Mouse (Mus musculus): ENCODE measurements around the gene Tcf7l2. TPM values are rescaled to one million over a fixed set of nuclear protein-coding genes. Genes with fewer than 3 reads are reported as not detected.

Gene Tcf7l2
- total and polyA plus RNA-seq, 3 experiments = not detected

DNA sequence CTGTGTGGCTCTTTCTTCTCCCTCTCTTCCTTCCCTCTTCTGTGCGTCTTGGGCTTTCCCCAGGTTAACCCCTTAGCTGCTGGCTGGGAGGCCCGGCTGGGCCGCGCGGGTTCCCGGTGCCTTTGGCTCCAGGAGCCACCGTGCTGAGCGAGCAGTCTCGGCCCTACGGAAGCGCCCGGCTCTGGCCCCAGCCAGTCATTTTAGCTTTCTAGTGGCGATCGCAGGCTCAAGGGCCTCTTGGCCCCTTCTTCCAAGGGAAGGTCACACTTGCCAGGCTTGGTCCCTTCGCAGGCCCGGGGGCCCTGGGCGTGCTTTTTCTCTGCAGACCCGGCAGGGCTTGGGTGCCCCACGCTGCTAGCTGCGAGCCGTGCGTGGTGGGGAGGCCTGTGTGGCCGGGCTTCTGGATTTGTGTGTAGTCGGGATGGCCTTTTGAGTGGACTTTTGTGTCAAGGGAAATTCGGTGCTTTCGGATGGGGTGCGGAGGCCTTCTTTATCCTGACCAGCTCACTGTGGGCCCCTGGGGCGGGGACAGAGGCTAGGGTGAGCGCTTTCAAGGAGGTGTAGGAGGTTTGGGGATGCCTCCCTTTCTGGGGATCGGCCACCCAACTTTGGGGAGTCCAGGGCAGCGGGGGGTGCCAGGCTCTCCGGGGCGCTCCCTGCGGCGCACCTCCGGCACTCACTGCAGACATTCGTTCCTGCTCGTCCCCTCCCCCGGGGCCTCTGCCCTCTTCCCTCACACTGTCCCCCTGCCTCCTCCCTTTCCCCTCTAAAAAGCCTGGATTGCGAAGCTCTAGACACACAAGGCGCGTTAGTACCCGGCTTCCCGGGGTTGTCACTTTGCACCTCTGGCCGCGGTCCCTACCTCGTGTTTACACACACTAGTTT lies 2.2 kb downstream of the Tcf7l2 start:
- no peak for DNase-seq (ENCODE audit: extremely low read depth)
- no peaks in the 10 kb centered on the region for H3K79me2 ChIP-seq (replicated peaks; ENCODE audit: control insufficient read depth, extremely low read depth, insufficient read depth, poor library complexity, severe bottlenecking)
- dilution Hi-C loops (cut with MboI; ENCODE audit: extremely low pct_ligation_motif_present, extremely low pct_unique_long_range_greater_than_20kb, low sequenced_read_pairs) = no loop called here
- H3K27ac ChIP-seq (ENCODE audit: insufficient read depth, low read depth) = no peak overlapping the region
- in situ Hi-C loops (cut with MboI; ENCODE audit: low pct_ligation_motif_present, low pct_unique_long_range_greater_than_20kb, low sequenced_read_pairs) = no loop called here
- TF ChIP-seq POLR2A (IDR thresholded peaks at IDR 0.05; ENCODE audit: low read depth, low read length) (no peak), IRF4 (IDR thresholded peaks at IDR 0.05; ENCODE audit: low read depth, low read length) (no peak), E2F4 (IDR thresholded peaks at IDR 0.05; ENCODE audit: insufficient replicate concordance, low read depth, low read length) (no peak), USF1 (IDR thresholded peaks at IDR 0.05; ENCODE audit: low read depth, low read length) (no peak), MXI1 (IDR thresholded peaks at IDR 0.05; ENCODE audit: low read depth, low read length) (no peak), ZMIZ1 (IDR thresholded peaks at IDR 0.05; ENCODE audit: low read depth, low read length) (no peak), EP300 (IDR thresholded peaks at IDR 0.05; ENCODE audit: low read length) (no peak)
- H3K9me3 ChIP-seq (replicated peaks; ENCODE audit: low read length) = peaks cover 16% of the 10 kb centered on the region
- H3K4me3 ChIP-seq (replicated peaks in 1 of 3; ENCODE audit: low read depth in 2 of 3, low read length in 2 of 3, poor library complexity in 1 of 3) = no peak overlapping the region
- no peaks in the 10 kb centered on the region for H3K36me3 ChIP-seq (replicated peaks in 1 of 2; ENCODE audit: control insufficient read depth in 1 of 2, insufficient read depth in 1 of 2, low read length in 1 of 2)
- peaks cover 26% of the 10 kb centered on the region for H3K27me3 ChIP-seq (replicated peaks)
- no peaks in the 10 kb centered on the region for H3K4me1 ChIP-seq (ENCODE audit: control insufficient read depth in 1 of 2, insufficient read depth in 2 of 2)
- H3K4me2 ChIP-seq (ENCODE audit: insufficient read depth, low read depth, poor library complexity, severe bottlenecking) = no peak overlapping the region
- no peak overlapping the region for H3K9ac ChIP-seq (ENCODE audit: insufficient read depth, low read depth)

DNA sequence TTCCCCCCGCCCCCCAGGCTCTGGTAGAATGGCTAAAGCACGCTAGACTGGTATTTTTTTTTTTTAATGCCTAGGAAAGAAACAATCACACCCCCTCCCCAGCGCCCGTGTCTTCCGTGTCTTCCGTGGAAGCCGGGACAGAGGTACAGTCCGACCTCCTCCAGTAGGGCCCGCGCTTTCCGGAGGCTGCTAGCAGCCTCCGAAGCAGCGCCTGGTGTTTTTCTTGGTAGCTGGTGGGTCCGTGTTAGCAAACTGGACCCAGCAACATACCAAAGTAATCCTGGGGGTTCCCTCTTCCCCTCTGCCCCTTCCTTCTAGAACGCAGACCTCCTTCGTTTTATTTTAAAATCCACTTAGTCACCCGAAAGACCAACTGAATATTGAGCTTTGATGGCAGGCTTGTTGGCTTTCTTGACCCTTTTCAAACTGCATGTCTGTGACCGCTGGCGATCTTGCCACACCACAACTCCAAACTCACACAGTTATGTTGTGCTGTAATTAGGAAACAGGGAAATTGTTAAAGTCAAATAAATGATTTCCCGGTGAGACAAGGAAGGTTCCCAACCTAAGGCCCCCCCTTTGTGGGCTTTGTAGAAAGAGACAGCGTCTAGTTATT lies 3.1 kb downstream of the Tcf7l2 start:
- H3K9me3 ChIP-seq (replicated peaks; ENCODE audit: low read length) = peaks cover 16% of the 10 kb centered on the region
- no peak for TF ChIP-seq EP300 (IDR thresholded peaks at IDR 0.05; ENCODE audit: low read length)
- no peak for TF ChIP-seq MXI1 (IDR thresholded peaks at IDR 0.05; ENCODE audit: low read depth, low read length)
- no peak for TF ChIP-seq NELFE (IDR thresholded peaks at IDR 0.05; ENCODE audit: low read depth, low read length)
- TF ChIP-seq MAX (IDR thresholded peaks at IDR 0.05; ENCODE audit: low read length) = no peak
- no peak for TF ChIP-seq TCF12 (IDR thresholded peaks at IDR 0.05; ENCODE audit: low read depth, low read length)
- no peak for TF ChIP-seq JUN (IDR thresholded peaks at IDR 0.05; ENCODE audit: insufficient read depth, low read depth, low read length)
- H3K27me3 ChIP-seq (replicated peaks) = peaks cover 33% of the 10 kb centered on the region
- H3K4me1 ChIP-seq (ENCODE audit: control insufficient read depth in 1 of 2, insufficient read depth in 2 of 2) = no peaks in the 10 kb centered on the region
- in situ Hi-C loops (cut with MboI; ENCODE audit: low pct_ligation_motif_present, low pct_unique_long_range_greater_than_20kb, low sequenced_read_pairs) (no loop called here), dilution Hi-C loops (cut with MboI; ENCODE audit: extremely low pct_ligation_motif_present, extremely low pct_unique_long_range_greater_than_20kb, low sequenced_read_pairs) (no loop called here)
- DNase-seq (ENCODE audit: extremely low read depth) = no peak
- H3K27ac ChIP-seq (ENCODE audit: insufficient read depth, low read depth) = no peak overlapping the region
- H3K79me2 ChIP-seq (replicated peaks; ENCODE audit: control insufficient read depth, extremely low read depth, insufficient read depth, poor library complexity, severe bottlenecking) = no peaks in the 10 kb centered on the region
- H3K36me3 ChIP-seq (replicated peaks in 1 of 2; ENCODE audit: control insufficient read depth in 1 of 2, insufficient read depth in 1 of 2, low read length in 1 of 2) = no peaks in the 10 kb centered on the region
- no peak overlapping the region for H3K9ac ChIP-seq (ENCODE audit: insufficient read depth, low read depth)
- no peak overlapping the region for H3K4me3 ChIP-seq (replicated peaks in 1 of 3; ENCODE audit: low read depth in 2 of 3, low read length in 2 of 3, poor library complexity in 1 of 3)
- no peak overlapping the region for H3K4me2 ChIP-seq (ENCODE audit: insufficient read depth, low read depth, poor library complexity, severe bottlenecking)

DNA sequence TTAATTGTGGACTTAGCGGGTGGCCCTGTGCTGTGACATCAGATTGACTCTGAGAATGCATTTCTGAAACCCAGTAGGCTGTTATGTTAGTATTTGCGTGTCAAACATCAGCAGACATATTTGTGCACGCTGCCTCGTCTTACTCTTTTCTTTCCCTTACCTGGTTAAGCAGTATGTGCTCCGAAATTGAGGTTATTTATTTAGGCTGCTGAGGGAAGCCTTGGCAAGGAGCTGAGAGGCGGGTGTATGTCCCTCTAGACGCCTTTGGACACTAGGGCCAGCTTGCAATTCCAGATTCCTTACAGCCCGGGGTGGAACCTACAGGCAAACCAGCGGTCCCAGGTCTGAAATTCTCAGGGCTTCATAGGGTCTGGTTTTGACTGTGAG lies 3.6 kb downstream of the Tcf7l2 start:
- Histone ChIP-seq H3K36me3 (replicated peaks in 1 of 2; ENCODE audit: control insufficient read depth in 1 of 2, insufficient read depth in 1 of 2, low read length in 1 of 2) (no peaks in the 10 kb centered on the region), H3K27me3 (replicated peaks) (peaks cover 38% of the 10 kb centered on the region), H3K27ac (ENCODE audit: insufficient read depth, low read depth) (no peak overlapping the region), H3K79me2 (replicated peaks; ENCODE audit: control insufficient read depth, extremely low read depth, insufficient read depth, poor library complexity, severe bottlenecking) (no peaks in the 10 kb centered on the region), H3K4me3 (replicated peaks in 1 of 3; ENCODE audit: low read depth in 2 of 3, low read length in 2 of 3, poor library complexity in 1 of 3) (no peak overlapping the region), H3K9me3 (replicated peaks; ENCODE audit: low read length) (peaks cover 16% of the 10 kb centered on the region), H3K4me1 (ENCODE audit: control insufficient read depth in 1 of 2, insufficient read depth in 2 of 2) (no peaks in the 10 kb centered on the region), H3K9ac (ENCODE audit: insufficient read depth, low read depth) (no peak overlapping the region), H3K4me2 (ENCODE audit: insufficient read depth, low read depth, poor library complexity, severe bottlenecking) (no peak overlapping the region)
- TF ChIP-seq PAX5 (IDR thresholded peaks at IDR 0.05; ENCODE audit: low read length) (no peak), ELF1 (IDR thresholded peaks at IDR 0.05; ENCODE audit: low read depth, low read length) (no peak), CHD2 (IDR thresholded peaks at IDR 0.05; ENCODE audit: low read length) (no peak), SMC3 (IDR thresholded peaks at IDR 0.05; ENCODE audit: low read depth, low read length) (no peak), USF2 (conservative IDR thresholded peaks at IDR 0.05; ENCODE audit: low read depth, low read length) (no peak), E2F4 (IDR thresholded peaks at IDR 0.05; ENCODE audit: insufficient replicate concordance, low read depth, low read length) (no peak), ZC3H11A (IDR thresholded peaks at IDR 0.05; ENCODE audit: low read depth, low read length) (no peak), KAT2A (IDR thresholded peaks at IDR 0.05; ENCODE audit: insufficient replicate concordance, low read length) (no peak)
- in situ Hi-C loops (cut with MboI; ENCODE audit: low pct_ligation_motif_present, low pct_unique_long_range_greater_than_20kb, low sequenced_read_pairs) (no loop called here), dilution Hi-C loops (cut with MboI; ENCODE audit: extremely low pct_ligation_motif_present, extremely low pct_unique_long_range_greater_than_20kb, low sequenced_read_pairs) (no loop called here)
- no peak for DNase-seq (ENCODE audit: extremely low read depth)

Data from CH12.LX (cell line).